Mouse (Mus musculus) spleen, adult 2 months (tissue): ENCODE data around the gene Wee2.
A peak's percentile ranks its signal among the peaks of the same experiment; 100 is the strongest.

Source experiments
- CTCF ChIP-seq: fragments of 200-500 bp; IDR thresholded peaks from 2 replicates; pipeline ENCODE4 v1.5.1; 2011; ENCODE audit warnings: mild to moderate bottlenecking, inconsistent platforms; ENCODE audit not compliant: insufficient read depth, insufficient read length, insufficient replicate concordance; ENCODE audit errors: extremely low read depth
- POLR2A ChIP-seq: fragments of 200-500 bp; IDR thresholded peaks from 2 replicates; pipeline ENCODE4 v1.6.1; 2011; ENCODE audit warnings: low read depth, low read length, inconsistent platforms

GRCm38 (mm10) chr6:40423774-40424173, 15.1 kb upstream of the Wee2 start:
- TF ChIP-seq POLR2A (no peak), CTCF (peak; percentile 50; the same call in 1 of the 2 replicates)
